Mouse (Mus musculus) lung, embryonic 14.5 days (tissue): Measurements from ENCODE around the gene Hpd. TPM values are rescaled to one million over a fixed set of nuclear protein-coding genes. Genes with fewer than 3 reads are reported as not detected.

Source experiments
- ATAC-seq: fragments of 200-750 bp; cut with Nextera tagmentation; 2 replicates; pipeline ENCODE4 v1.8.0; 2017; ENCODE audit warnings: mild to moderate bottlenecking, moderate TSS enrichment, moderate library complexity; ENCODE audit not compliant: insufficient read depth
- DNase-seq: peaks from one replicate; pipeline ENCODE4 v3.0.0-alpha.2; 2015
- H3K27ac ChIP-seq: fragments of 300-500 bp; sonication (generic); 2 replicates; pipeline ENCODE4 v1.5.1; 2014; ENCODE audit warnings: low read depth, mild to moderate bottlenecking, moderate library complexity
- H3K27me3 ChIP-seq: fragments of 300-500 bp; sonication (generic); 2 replicates; pipeline ENCODE4 v1.6.1; 2014; ENCODE audit warnings: low read length, control low read depth; ENCODE audit not compliant: insufficient read depth
- H3K36me3 ChIP-seq: fragments of 300-500 bp; sonication (generic); 2 replicates; pipeline ENCODE4 v1.6.1; 2014; ENCODE audit warnings: control low read depth; ENCODE audit not compliant: insufficient read depth
- H3K4me1 ChIP-seq: fragments of 300-500 bp; sonication (generic); 2 replicates; pipeline ENCODE4 v1.6.1; 2014; ENCODE audit warnings: antibody characterized with exemption, control low read depth; ENCODE audit not compliant: insufficient read depth
- H3K4me2 ChIP-seq: fragments of 300-500 bp; sonication (generic); 2 replicates; pipeline ENCODE4 v1.6.1; 2014; ENCODE audit warnings: mild to moderate bottlenecking
- H3K4me3 ChIP-seq: fragments of 300-500 bp; sonication (generic); 2 replicates; pipeline ENCODE4 v1.5.1; 2014; ENCODE audit warnings: low read depth, low read length
- H3K9ac ChIP-seq: fragments of 300-500 bp; sonication (generic); 2 replicates; pipeline ENCODE4 v1.6.1; 2014
- H3K9me3 ChIP-seq: fragments of 300-500 bp; sonication (generic); 2 replicates; pipeline ENCODE4 v1.6.1; 2016; ENCODE audit warnings: low read depth, low read length, control low read depth
- CTCF ChIP-seq: IDR thresholded peaks from 2 replicates; pipeline ENCODE4 v1.5.1; 2016; ENCODE audit warnings: antibody characterized with exemption, low read depth
- WGBS: fragments of 180-500 bp; shearing (Covaris S2); extraction: QIAGEN DNeasy Blood & Tissue Kit; methylation state at CpG from one replicate; pipeline ENCODE4 v1.1.7; 2014; 5-methylcytosine and 5-hydroxymethylcytosine counted together
- polyA plus RNA-seq: library from polyadenylated mRNA; unstranded; fragments of >200 nt; fragmentation: Nextera tagmentation; extraction: Ambion mirVana; gene quantifications from 2 replicates; pipeline ENCODE4 v1.2.1, GENCODE M21; 2014

Hpd gene
- polyA plus RNA-seq, 1 experiment from 2014 or later: not detected

DNA sequence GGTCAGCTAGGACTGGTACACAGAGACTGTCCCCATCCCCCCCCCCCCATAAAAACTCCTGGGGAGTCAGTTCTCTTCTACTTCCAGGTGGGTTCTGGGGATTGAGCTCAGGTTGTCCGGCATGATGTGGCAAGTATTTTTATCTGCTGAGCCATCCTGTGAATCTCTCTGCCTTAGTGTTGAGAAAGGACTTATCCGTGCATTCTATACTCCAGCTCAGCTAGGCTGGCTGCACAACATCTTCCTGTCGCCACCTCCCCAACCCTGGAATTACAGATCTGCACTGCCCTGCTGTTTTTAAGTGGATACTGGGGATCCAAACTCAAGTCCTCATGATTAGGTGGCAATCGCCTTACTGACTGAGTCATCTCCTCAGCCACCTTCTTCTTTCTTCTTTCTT lies 16.0 kb upstream of the Hpd start:
- ATAC-seq (no peak), DNase-seq (no peak)
- no peak overlapping the region for H3K4me3 ChIP-seq
- H3K27me3 ChIP-seq: no peaks in the 10 kb centered on the region
- H3K9me3 ChIP-seq: no peaks in the 10 kb centered on the region
- H3K36me3 ChIP-seq: no peaks in the 10 kb centered on the region
- no peak for TF ChIP-seq CTCF
- H3K27ac ChIP-seq: no peak overlapping the region
- no peaks in the 10 kb centered on the region for H3K4me1 ChIP-seq
- WGBS: 87% methylated on average over 4 of the region's 4 CpGs
- no peak overlapping the region for H3K9ac ChIP-seq
- H3K4me2 ChIP-seq: no peak overlapping the region

DNA sequence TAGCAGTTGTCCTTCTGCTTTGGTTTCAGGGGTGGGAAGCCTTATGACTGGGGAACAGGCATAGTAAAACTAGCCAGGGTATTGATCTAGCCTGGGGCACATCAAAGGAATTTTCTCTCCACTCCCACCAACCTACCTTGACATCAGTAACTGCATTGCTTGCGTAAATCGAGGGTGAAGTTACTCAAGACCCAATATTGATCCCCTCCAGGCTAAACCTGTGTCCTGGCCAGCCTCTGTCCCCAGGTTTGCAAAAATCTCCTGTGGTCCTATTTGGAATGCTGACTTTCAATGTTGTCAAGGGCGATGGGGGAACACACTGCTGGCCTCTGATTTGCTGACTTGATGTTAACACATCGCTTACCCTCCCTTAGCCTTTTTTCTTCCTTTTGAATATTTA lies 14.2 kb upstream of the Hpd start:
- Histone ChIP-seq H3K4me1 (no peaks in the 10 kb centered on the region), H3K27ac (no peak overlapping the region), H3K9ac (no peak overlapping the region), H3K9me3 (no peaks in the 10 kb centered on the region), H3K27me3 (no peaks in the 10 kb centered on the region), H3K36me3 (no peaks in the 10 kb centered on the region), H3K4me2 (no peak overlapping the region), H3K4me3 (no peak overlapping the region)
- DNase-seq (no peak), ATAC-seq (no peak)
- no peak for TF ChIP-seq CTCF
- WGBS: 65% methylated on average over 4 of the region's 4 CpGs

DNA sequence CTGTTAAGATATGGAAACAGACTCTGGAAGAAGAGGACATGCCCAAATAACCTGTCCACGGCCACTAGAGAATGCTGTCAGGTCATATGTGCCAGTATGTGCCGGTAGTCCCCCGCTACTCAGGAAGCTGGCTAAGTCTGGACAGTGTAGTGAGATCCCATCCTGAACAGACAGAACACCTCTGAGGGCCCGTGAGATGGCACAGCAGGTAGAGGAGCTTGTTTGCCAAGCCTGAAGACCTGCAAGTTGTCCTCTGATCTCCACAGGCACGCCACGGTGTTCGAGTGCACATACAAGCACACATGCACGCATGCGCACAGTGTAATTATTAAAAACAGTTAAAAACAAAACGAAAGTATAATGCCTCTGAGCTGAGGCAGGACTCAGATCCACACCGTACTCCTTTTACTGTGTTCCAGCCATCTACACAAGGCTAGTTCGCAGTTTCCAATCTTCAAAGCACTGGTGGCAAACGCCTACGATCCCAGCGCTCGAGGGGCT lies 13.0 kb upstream of the Hpd start:
- H3K9ac ChIP-seq: no peak overlapping the region
- H3K4me3 ChIP-seq: no peak overlapping the region
- no peak for TF ChIP-seq CTCF
- H3K4me2 ChIP-seq: no peak overlapping the region
- DNase-seq (no peak), ATAC-seq (no peak)
- no peaks in the 10 kb centered on the region for H3K4me1 ChIP-seq
- H3K9me3 ChIP-seq: no peaks in the 10 kb centered on the region
- H3K27ac ChIP-seq: no peak overlapping the region
- 87% methylated on average over 16 of the region's 16 CpGs for WGBS
- no peaks in the 10 kb centered on the region for H3K27me3 ChIP-seq
- H3K36me3 ChIP-seq: no peaks in the 10 kb centered on the region

DNA sequence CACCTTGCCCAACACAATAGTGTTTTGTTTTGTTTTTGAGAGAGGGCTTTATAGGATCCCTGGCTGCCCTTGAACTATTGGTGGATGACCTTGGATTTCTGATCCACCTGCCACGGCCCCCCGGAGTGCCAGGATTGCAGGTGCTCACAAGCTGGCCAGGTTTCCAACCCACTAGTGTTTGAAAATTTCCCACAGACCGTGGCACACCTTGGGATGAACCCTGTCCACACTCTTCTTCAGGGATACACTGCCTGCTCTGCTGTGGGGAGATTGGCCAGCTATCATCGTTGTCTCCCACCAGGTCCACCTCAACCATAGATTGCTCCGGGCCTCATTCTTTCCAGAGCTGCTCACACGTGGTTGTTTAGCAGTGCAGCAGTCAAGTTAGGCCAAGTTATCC lies 12.3 kb upstream of the Hpd start:
- Histone ChIP-seq H3K27ac (no peak overlapping the region), H3K4me2 (no peak overlapping the region), H3K4me1 (no peaks in the 10 kb centered on the region), H3K9ac (no peak overlapping the region), H3K27me3 (no peaks in the 10 kb centered on the region), H3K4me3 (no peak overlapping the region), H3K9me3 (no peaks in the 10 kb centered on the region), H3K36me3 (no peaks in the 10 kb centered on the region)
- TF ChIP-seq CTCF: no peak
- WGBS: 78% methylated on average over 6 of the region's 6 CpGs
- ATAC-seq (no peak), DNase-seq (no peak)

DNA sequence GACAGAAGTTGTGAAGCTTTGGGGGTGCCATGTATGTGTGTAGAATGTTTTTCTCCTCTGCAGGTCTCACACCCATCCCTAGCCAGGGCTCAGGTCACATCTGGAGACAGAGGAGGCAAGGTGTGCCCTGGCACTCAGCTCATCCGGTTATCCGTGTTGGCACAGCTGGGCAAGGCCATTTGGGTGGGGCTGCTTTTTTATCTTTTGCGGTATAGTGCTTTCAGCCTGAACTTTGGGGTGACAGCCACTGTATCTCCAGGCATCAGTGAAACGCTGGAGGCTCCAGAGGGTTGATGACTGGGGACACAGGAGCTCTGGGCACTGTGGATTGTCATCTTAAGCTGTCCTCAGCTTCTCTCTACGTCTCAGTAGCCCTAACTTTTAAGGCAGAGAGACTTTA lies 10.9 kb upstream of the Hpd start:
- H3K27ac ChIP-seq: no peak overlapping the region
- WGBS: 71% methylated on average over 5 of the region's 5 CpGs
- H3K9ac ChIP-seq: no peak overlapping the region
- ATAC-seq: no peak
- no peaks in the 10 kb centered on the region for H3K27me3 ChIP-seq
- no peak for TF ChIP-seq CTCF
- H3K9me3 ChIP-seq: no peaks in the 10 kb centered on the region
- no peak overlapping the region for H3K4me3 ChIP-seq
- no peaks in the 10 kb centered on the region for H3K4me1 ChIP-seq
- H3K4me2 ChIP-seq: no peak overlapping the region
- DNase-seq: no peak
- no peaks in the 10 kb centered on the region for H3K36me3 ChIP-seq

DNA sequence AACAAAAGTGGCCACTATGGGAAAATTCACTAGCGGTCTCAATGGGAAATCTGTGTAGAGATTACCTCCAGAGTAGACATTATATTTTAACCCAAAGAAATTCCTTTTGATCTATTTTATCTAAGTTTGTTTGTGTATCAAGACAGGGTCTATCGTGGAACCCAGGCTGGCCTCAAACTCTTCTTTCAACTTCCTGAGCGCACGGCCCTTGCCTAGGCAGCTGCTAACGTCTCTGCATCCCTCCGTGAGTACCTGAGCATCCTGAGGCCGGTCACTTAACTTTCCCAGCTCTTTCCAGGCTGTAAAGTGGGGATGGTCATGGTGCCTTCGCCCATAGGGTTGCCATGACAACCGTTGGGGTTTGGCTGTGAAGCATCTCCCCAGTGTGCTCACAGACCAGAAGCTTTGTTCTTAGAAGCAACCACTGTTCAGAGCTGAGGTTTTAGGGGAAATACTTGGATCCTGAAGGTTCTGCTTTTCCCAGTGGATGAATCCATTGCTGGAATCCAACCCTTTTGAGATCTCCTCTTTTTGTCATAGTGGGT lies 10.2 kb upstream of the Hpd start:
- DNase-seq (no peak), ATAC-seq (no peak)
- H3K9ac ChIP-seq: no peak overlapping the region
- H3K4me3 ChIP-seq: no peak overlapping the region
- no peaks in the 10 kb centered on the region for H3K36me3 ChIP-seq
- no peaks in the 10 kb centered on the region for H3K9me3 ChIP-seq
- H3K4me2 ChIP-seq: no peak overlapping the region
- WGBS: 51% methylated on average over 9 of the region's 9 CpGs
- H3K27me3 ChIP-seq: no peaks in the 10 kb centered on the region
- TF ChIP-seq CTCF: no peak
- no peaks in the 10 kb centered on the region for H3K4me1 ChIP-seq
- H3K27ac ChIP-seq: no peak overlapping the region

DNA sequence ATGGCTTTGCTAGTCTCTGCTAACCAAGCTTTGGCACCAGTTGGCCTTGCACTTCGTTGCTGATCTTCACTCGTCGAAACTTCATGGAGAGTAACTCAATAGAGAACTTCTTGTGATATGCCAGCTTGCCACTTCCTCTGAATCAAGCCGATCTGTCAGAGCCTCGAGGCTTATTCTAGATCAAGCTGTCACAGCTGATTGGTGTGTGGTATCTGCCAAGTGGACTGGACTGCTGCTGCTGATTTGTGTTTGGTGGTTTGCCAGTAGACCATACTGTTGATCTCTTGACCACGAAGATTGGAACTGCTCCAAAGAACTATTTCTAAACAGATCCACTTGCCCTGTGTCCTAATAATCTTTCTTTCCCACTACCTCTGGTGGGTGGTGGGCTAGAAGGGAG lies 8.9 kb upstream of the Hpd start:
- TF ChIP-seq CTCF: no peak
- no peaks in the 10 kb centered on the region for H3K27me3 ChIP-seq
- no peak overlapping the region for H3K4me2 ChIP-seq
- H3K36me3 ChIP-seq: no peaks in the 10 kb centered on the region
- H3K9ac ChIP-seq: no peak overlapping the region
- WGBS: 62% methylated on average over 6 of the region's 6 CpGs
- ATAC-seq: no peak
- H3K9me3 ChIP-seq: no peaks in the 10 kb centered on the region
- H3K27ac ChIP-seq: no peak overlapping the region
- no peak for DNase-seq
- H3K4me1 ChIP-seq: no peaks in the 10 kb centered on the region
- H3K4me3 ChIP-seq: no peak overlapping the region

DNA sequence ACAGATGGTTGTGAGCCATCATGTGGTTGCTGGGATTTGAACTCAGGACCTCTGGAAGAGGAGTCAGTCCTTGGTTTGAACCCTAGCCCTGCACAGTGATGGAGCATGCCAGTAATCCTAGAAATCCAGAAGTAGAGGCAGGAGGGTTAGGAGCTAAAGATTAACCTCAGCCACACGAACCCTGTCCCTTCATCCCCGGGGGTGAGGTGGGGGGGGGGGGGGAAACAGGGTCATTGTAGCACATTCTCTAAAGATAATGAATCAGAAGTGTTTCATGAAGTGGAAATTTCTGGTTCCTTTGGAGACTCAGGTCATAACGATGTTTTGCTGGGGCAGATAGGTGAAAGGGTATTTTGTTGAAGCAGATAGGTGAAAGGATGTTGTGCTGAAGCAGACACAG lies 8.4 kb upstream of the Hpd start:
- DNase-seq (no peak), ATAC-seq (no peak)
- Histone ChIP-seq H3K36me3 (no peaks in the 10 kb centered on the region), H3K4me1 (no peaks in the 10 kb centered on the region), H3K4me2 (no peak overlapping the region), H3K9ac (no peak overlapping the region), H3K9me3 (no peaks in the 10 kb centered on the region), H3K27me3 (no peaks in the 10 kb centered on the region), H3K27ac (no peak overlapping the region), H3K4me3 (no peak overlapping the region)
- TF ChIP-seq CTCF: no peak
- WGBS: 64% methylated on average over 3 of the region's 3 CpGs
